Mouse (Mus musculus) retina, postnatal 7 days (tissue): ENCODE results near the gene Lasp1.
A peak's percentile ranks its signal among the peaks of the same experiment; 100 is the strongest.
"Not testable (repeated sequence)": the region's sequence is repeated elsewhere in the genome, so short reads cannot be mapped to it uniquely, and the experiment has no call there.

Experiments
- DNase-seq: peaks from one replicate; pipeline ENCODE4 v3.0.0-alpha.2; 2012; ENCODE audit warnings: low read depth, low spot score

Gene Lasp1

GRCm38 (mm10) chr11:97798782-97799145 lies at the start of gene Lasp1:
Gene Lasp1, plus strand, starts transcription at chr11:97799000.
- no peak for DNase-seq

GRCm38 (mm10) chr11:97753277-97753676 lies 45.5 kb upstream of the Lasp1 start:
- no peak for DNase-seq

- no peak for DNase-seq
Observed at GRCm38 (mm10) chr11:97758125-97758524, 40.7 kb upstream of the Lasp1 start.

- no peak for DNase-seq
Observed at GRCm38 (mm10) chr11:97758942-97759341, 39.9 kb upstream of the Lasp1 start.

GRCm38 (mm10) chr11:97761638-97762037 lies 37.2 kb upstream of the Lasp1 start:
- DNase-seq: no peak

- DNase-seq: peak; percentile 94
Observed at GRCm38 (mm10) chr11:97766154-97766881, 32.5 kb upstream of the Lasp1 start, which contains the start of gene Cwc25. Gene Cwc25, minus strand, starts transcription at chr11:97766556.

- no peak for DNase-seq
Observed at GRCm38 (mm10) chr11:97769704-97770103, 29.1 kb upstream of the Lasp1 start.

- no peak for DNase-seq
Observed at GRCm38 (mm10) chr11:97771410-97771809, 27.4 kb upstream of the Lasp1 start.

- DNase-seq: no peak
Observed at GRCm38 (mm10) chr11:97775186-97775585, 23.6 kb upstream of the Lasp1 start.

GRCm38 (mm10) chr11:97775808-97776496 lies 22.8 kb upstream of the Lasp1 start, which contains the start of gene 1700001P01Rik:
Gene 1700001P01Rik, minus strand, starts transcription at chr11:97775918.
- DNase-seq: no peak

- DNase-seq: no peak
Observed at GRCm38 (mm10) chr11:97776497-97777128, 22.2 kb upstream of the Lasp1 start.

- DNase-seq: no peak
Observed at GRCm38 (mm10) chr11:97777129-97777529, 21.7 kb upstream of the Lasp1 start.

GRCm38 (mm10) chr11:97778918-97779317 lies 19.9 kb upstream of the Lasp1 start:
- DNase-seq: no peak

- no peak for DNase-seq
Observed at GRCm38 (mm10) chr11:97779968-97780701, 18.7 kb upstream of the Lasp1 start.

GRCm38 (mm10) chr11:97781478-97781831 lies 17.3 kb upstream of the Lasp1 start:
- DNase-seq: no peak

- peak; percentile 99 for DNase-seq
Observed at GRCm38 (mm10) chr11:97781832-97782563, 16.8 kb upstream of the Lasp1 start, which contains the start of gene Rpl23. Gene Rpl23, minus strand, starts transcription at chr11:97782437.

GRCm38 (mm10) chr11:97782564-97782895 lies 16.3 kb upstream of the Lasp1 start:
- no peak for DNase-seq

- DNase-seq: no peak
Observed at GRCm38 (mm10) chr11:97787961-97788360, 10.8 kb upstream of the Lasp1 start.

GRCm38 (mm10) chr11:97789727-97790126 lies 9.1 kb upstream of the Lasp1 start:
- DNase-seq: no peak

- DNase-seq: not testable (repeated sequence)
Observed at GRCm38 (mm10) chr11:97790778-97791438, 7.9 kb upstream of the Lasp1 start.

GRCm38 (mm10) chr11:97793165-97793564 lies 5.6 kb upstream of the Lasp1 start:
- DNase-seq: peak; percentile 36
